Mouse (Mus musculus) olfactory bulb, adult 2 months (tissue): ENCODE measurements around the gene Zfp668.

Experiments
- CTCF ChIP-seq: fragments of 200-500 bp; IDR thresholded peaks from 2 replicates; pipeline ENCODE4 v1.5.1; 2012; ENCODE audit warnings: low read depth, mild to moderate bottlenecking, low read length, moderate library complexity; ENCODE audit not compliant: insufficient read depth
- POLR2A ChIP-seq: fragments of 200-500 bp; IDR thresholded peaks from 2 replicates; pipeline ENCODE4 v1.6.1; 2012; ENCODE audit warnings: mild to moderate bottlenecking, low read depth, low read length, moderate library complexity; ENCODE audit not compliant: insufficient read depth

DNA sequence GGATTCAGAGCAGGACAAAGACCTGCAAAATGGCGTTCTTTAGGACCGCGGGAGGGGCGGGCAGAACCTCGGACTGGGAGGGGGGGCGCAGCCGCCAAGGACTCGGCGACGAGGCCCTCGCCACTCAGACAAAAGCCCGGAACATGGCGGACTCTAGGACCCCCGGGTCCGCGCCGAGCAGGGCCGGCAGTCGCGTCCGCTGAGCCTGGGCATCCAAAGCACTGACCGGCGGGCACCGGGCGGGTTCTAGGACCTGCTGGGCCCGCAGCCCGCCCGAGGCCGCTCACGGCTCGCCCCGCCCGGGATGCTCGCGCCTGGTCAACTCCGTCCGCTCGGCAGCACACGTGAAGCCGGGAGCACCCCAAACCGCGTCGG is 1.0 kb downstream of the Zfp668 start:
- TF ChIP-seq CTCF (no peak), POLR2A (no peak)
